Comparison of ENCODE assay signal across 14 mouse cellular contexts in the genomic region with DNA sequence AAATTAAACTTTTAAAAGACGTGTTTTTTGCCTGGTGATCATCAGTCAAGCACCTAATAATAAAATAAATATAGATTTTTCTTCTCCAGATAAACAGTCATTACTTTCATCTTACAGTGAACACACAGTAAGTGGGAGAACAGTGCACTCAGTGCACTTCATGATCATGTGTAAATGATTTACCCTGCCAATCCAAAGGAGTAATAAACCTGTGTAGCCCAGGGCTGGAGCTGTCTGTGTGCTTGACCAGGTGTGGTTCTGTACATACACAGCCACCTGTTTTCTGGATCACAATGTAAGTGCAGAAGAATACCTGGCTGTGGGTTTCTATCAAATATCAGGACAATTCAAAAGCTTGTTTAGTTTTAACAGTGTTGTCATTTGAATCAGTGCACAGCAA.
"Had no signal": no experiment of that assay in that cellular context is flagged by ENCODE, and none has a peak within 500 bp of the region (broad histone marks: within the 10 kb centered on the region; RNA-seq: fewer than 3 reads in every experiment).

No protein-coding gene starts in this region.

- H3K4me3 ChIP-seq: left cerebral cortex, adult 2 months; limb, embryonic 10.5 days; liver, embryonic 15.5 days; midbrain, embryonic 13.5 days had no signal

- H3K27me3 ChIP-seq: liver, embryonic 15.5 days; midbrain, embryonic 13.5 days had no signal

- H3K27ac ChIP-seq: left cerebral cortex, adult 2 months; limb, embryonic 10.5 days; liver, embryonic 15.5 days; midbrain, embryonic 13.5 days had no signal

- H3K9ac ChIP-seq: liver, embryonic 15.5 days; midbrain, embryonic 13.5 days had no signal

- H3K4me2 ChIP-seq: liver, embryonic 11.5 days; liver, embryonic 15.5 days; midbrain, embryonic 13.5 days had no signal

- H3K9me3 ChIP-seq: limb, embryonic 10.5 days; liver, embryonic 15.5 days; midbrain, embryonic 13.5 days had no signal

- H3K36me3 ChIP-seq: limb, embryonic 10.5 days; liver, embryonic 15.5 days; midbrain, embryonic 13.5 days had no signal

- ATAC-seq: hindbrain, embryonic 16.5 days; inflammation-experienced regulatory T-cells, adult 6 months; lung, postnatal 0 days; midbrain, embryonic 13.5 days had no signal

- H3K4me1 ChIP-seq: limb, embryonic 10.5 days; liver, embryonic 15.5 days; midbrain, embryonic 13.5 days had no signal

- DNase-seq: kidney, postnatal 4 days; lung, adult 2 months; lung, postnatal 36 days; right cerebral cortex, postnatal 14 days; thymus, adult 2 months; thymus, postnatal 25 days had no signal
